ENCODE assay signal across 36 mouse cellular contexts in the genomic region with DNA sequence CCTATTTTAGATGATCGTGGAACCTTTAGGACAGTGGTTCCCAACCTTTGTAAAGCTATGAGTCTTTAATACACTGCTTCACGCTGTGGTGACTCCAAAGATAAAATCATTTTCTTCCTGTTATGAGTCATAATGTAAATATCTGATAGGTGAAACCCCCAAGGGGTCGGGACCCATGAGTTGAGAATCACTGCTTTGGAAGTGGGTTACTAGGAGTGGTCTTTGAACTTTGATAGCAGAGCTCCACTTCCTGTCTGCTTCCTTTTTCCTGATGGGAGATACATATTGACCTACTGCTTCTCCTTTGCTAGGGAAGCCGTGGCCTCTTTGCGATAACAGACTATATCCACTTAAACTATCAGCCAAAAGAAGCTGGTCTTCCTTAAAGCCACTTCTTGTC. TPM values are rescaled to one million over a fixed set of nuclear protein-coding genes. Genes with fewer than 3 reads are reported as not detected.
"Had no signal": no experiment of that assay in that cellular context is flagged by ENCODE, and none has a peak within 500 bp of the region (broad histone marks: within the 10 kb centered on the region; RNA-seq: fewer than 3 reads in every experiment).

No protein-coding gene starts in this region.

- H3K4me1 ChIP-seq: heart, embryonic 15.5 days; hindbrain, embryonic 10.5 days; hindbrain, embryonic 12.5 days; hindbrain, embryonic 13.5 days; hindbrain, embryonic 15.5 days; intestine, embryonic 15.5 days; kidney, embryonic 15.5 days had no signal

- DNase-seq: heart, adult 2 months; heart, postnatal 10 days; heart, postnatal 14 days; heart, postnatal 36 days; kidney, adult 11 months; kidney, adult 18-20 months; kidney, adult 2 months; kidney, adult 8-10 months; kidney, adult 9 months; kidney, postnatal 10 days; kidney, postnatal 14 days; kidney, postnatal 25 days; kidney, postnatal 36 days; kidney, postnatal 4 days; layer of hippocampus, adult 9-11 months; layer of hippocampus, postnatal 36 days had no signal

- H3K27me3 ChIP-seq: heart, embryonic 12.5 days; heart, embryonic 13.5 days; heart, embryonic 15.5 days; hindbrain, embryonic 12.5 days; hindbrain, embryonic 13.5 days; hindbrain, embryonic 15.5 days; intestine, embryonic 15.5 days; kidney, embryonic 15.5 days had no signal

- H3K36me3 ChIP-seq: heart, embryonic 10.5 days; heart, embryonic 12.5 days; heart, embryonic 13.5 days; heart, embryonic 15.5 days; hindbrain, embryonic 10.5 days; hindbrain, embryonic 12.5 days; hindbrain, embryonic 13.5 days; hindbrain, embryonic 15.5 days; intestine, embryonic 15.5 days; kidney, embryonic 15.5 days had no signal

- H3K27ac ChIP-seq: heart, adult 2 months; heart, embryonic 10.5 days; heart, embryonic 13.5 days; heart, embryonic 15.5 days; hindbrain, embryonic 10.5 days; hindbrain, embryonic 12.5 days; hindbrain, embryonic 13.5 days; hindbrain, embryonic 14.5 days; hindbrain, embryonic 15.5 days; hindbrain, postnatal 0 days; intestine, embryonic 15.5 days; kidney, embryonic 15.5 days; kidney, postnatal 0 days; layer of hippocampus, adult 2 months had no signal

- H3K9ac ChIP-seq: heart, embryonic 12.5 days; heart, embryonic 13.5 days; heart, embryonic 15.5 days; hindbrain, embryonic 12.5 days; hindbrain, embryonic 13.5 days; hindbrain, embryonic 14.5 days; hindbrain, embryonic 15.5 days; intestine, embryonic 15.5 days; kidney, embryonic 15.5 days had no signal

- H3K4me2 ChIP-seq: heart, embryonic 11.5 days; heart, embryonic 12.5 days; heart, embryonic 13.5 days; heart, embryonic 15.5 days; hindbrain, embryonic 12.5 days; hindbrain, embryonic 13.5 days; hindbrain, embryonic 14.5 days; hindbrain, embryonic 15.5 days; intestine, embryonic 15.5 days; kidney, embryonic 15.5 days had no signal

- H3K4me3 ChIP-seq: heart, adult 2 months; heart, embryonic 10.5 days; heart, embryonic 12.5 days; heart, embryonic 13.5 days; heart, embryonic 15.5 days; hindbrain, embryonic 10.5 days; hindbrain, embryonic 12.5 days; hindbrain, embryonic 13.5 days; hindbrain, embryonic 15.5 days; intestine, embryonic 15.5 days; kidney, embryonic 15.5 days; layer of hippocampus, adult 2 months had no signal

- ATAC-seq: hindbrain, embryonic 16.5 days; hindbrain, postnatal 0 days; inflammation-experienced regulatory T-cells, adult 6 months; intestine, embryonic 15.5 days; intestine, embryonic 16.5 days; intestine, postnatal 0 days had no signal

- H3K9me3 ChIP-seq: heart, embryonic 10.5 days; heart, embryonic 12.5 days; heart, embryonic 13.5 days; heart, embryonic 15.5 days; hindbrain, embryonic 10.5 days; hindbrain, embryonic 12.5 days; hindbrain, embryonic 13.5 days; hindbrain, embryonic 15.5 days; intestine, embryonic 15.5 days; kidney, embryonic 15.5 days had no signal

RNA-seq across cellular contexts. Expression of gene Ptprm, which starts 27.4 kb away (rescaled TPM):
- total RNA-seq: hematopoietic stem cell, adult 5-6 weeks had no signal
- polyA plus RNA-seq: inflammation-experienced regulatory T-cells, adult 6 months had no signal
